Mouse (Mus musculus) cerebellum, adult 2 months (tissue): ENCODE data around the gene Psmd5. TPM values are rescaled to one million over a fixed set of nuclear protein-coding genes. Genes with fewer than 3 reads are reported as not detected.

Experiments used
- DNase-seq, 2 experiments: peaks; one replicate each; pipeline ENCODE4 v3.0.0; 2021
- H3K27ac ChIP-seq: fragments of 200-500 bp; 2 replicates; pipeline ENCODE4 v1.5.1; 2012; ENCODE audit warnings: low read length, control low read depth, inconsistent platforms; ENCODE audit not compliant: insufficient read depth
- H3K27me3 ChIP-seq: fragments of 200-500 bp; 2 replicates; pipeline ENCODE4 v1.6.1; 2012; ENCODE audit warnings: inconsistent platforms, mild to moderate bottlenecking, low read length, moderate library complexity; ENCODE audit not compliant: control insufficient read depth, insufficient read depth
- H3K4me1 ChIP-seq: fragments of 200-500 bp; 2 replicates; pipeline ENCODE4 v1.6.1; 2011; ENCODE audit warnings: low read length; ENCODE audit not compliant: control insufficient read depth, insufficient read depth
- H3K4me3 ChIP-seq: fragments of 200-500 bp; replicated peaks from 2 replicates; pipeline ENCODE3; 2011; ENCODE audit warnings: mild to moderate bottlenecking, low read depth, low read length, control low read depth; ENCODE audit not compliant: insufficient read depth
- CTCF ChIP-seq: fragments of 200-500 bp; IDR thresholded peaks from 2 replicates; pipeline ENCODE4 v1.5.1; 2011; ENCODE audit warnings: low read depth, mild to moderate bottlenecking, control low read depth, low read length, moderate library complexity, borderline replicate concordance; ENCODE audit not compliant: insufficient read depth
- POLR2A ChIP-seq: fragments of 200-500 bp; IDR thresholded peaks from 2 replicates; pipeline ENCODE4 v1.6.1; 2011; ENCODE audit warnings: low read length, control low read depth, borderline replicate concordance; ENCODE audit not compliant: insufficient read depth
- WGBS: fragments of 180-500 bp; shearing (Covaris S2); methylation state at CpG from one replicate; pipeline ENCODE4 v1.1.7; 2018; 5-methylcytosine and 5-hydroxymethylcytosine counted together
- polyA plus RNA-seq: library from polyadenylated mRNA; depleted of rRNA; stranded (reverse); fragments of >200 nt; gene quantifications from 2 replicates; pipeline ENCODE4 v1.2.3, GENCODE M21; 2012; rRNA removed

The Psmd5 gene
- polyA plus RNA-seq: 47.9 and 52.9 TPM in 2 replicates

GRCm38 (mm10) chr2:34874816-34875345 lies at the start of gene Psmd5:
Psmd5 (minus strand) TSS chr2:34874968.
- no peak for TF ChIP-seq POLR2A
- no peak for TF ChIP-seq CTCF
- H3K4me1 ChIP-seq: no peaks in the 10 kb centered on the region
- DNase-seq: no peak
- no peak within 1 kb of the TSS for H3K27ac ChIP-seq
- H3K4me3 ChIP-seq: no peak within 1 kb of the TSS
- no peaks in the 10 kb centered on the region; the same call in 1 of the 2 replicates for H3K27me3 ChIP-seq
- 26% methylated on average over 8 of the region's 8 CpGs for WGBS

GRCm38 (mm10) chr2:34922729-34923128 lies 48.0 kb upstream of the Psmd5 start:
- Histone ChIP-seq H3K4me3 (no peak overlapping the region), H3K4me1 (no peaks in the 10 kb centered on the region), H3K27ac (no peak overlapping the region), H3K27me3 (no peaks in the 10 kb centered on the region)
- TF ChIP-seq POLR2A (no peak), CTCF (no peak)
- WGBS: 33% methylated on average over 2 of the region's 2 CpGs
- DNase-seq: no peak

GRCm38 (mm10) chr2:34920144-34920543 lies 45.4 kb upstream of the Psmd5 start:
- Histone ChIP-seq H3K27me3 (no peaks in the 10 kb centered on the region), H3K4me3 (no peak overlapping the region), H3K4me1 (no peaks in the 10 kb centered on the region), H3K27ac (no peak overlapping the region)
- no peak for DNase-seq
- 49% methylated on average over 2 of the region's 2 CpGs for WGBS
- TF ChIP-seq POLR2A (no peak), CTCF (no peak)

- Histone ChIP-seq H3K27me3 (peaks cover 1% of the 10 kb centered on the region; the same call in 1 of the 2 replicates), H3K27ac (no peak overlapping the region), H3K4me1 (peaks cover 3% of the 10 kb centered on the region; the same call in 1 of the 2 replicates), H3K4me3 (no peak overlapping the region)
- 84% methylated on average over 2 of the region's 2 CpGs for WGBS
- DNase-seq: no peak
- TF ChIP-seq POLR2A: no peak
- no peak for TF ChIP-seq CTCF
These were observed 40.3 kb upstream of the Psmd5 start for GRCm38 (mm10) chr2:34915103-34915502.

GRCm38 (mm10) chr2:34914823-34915082 lies 40.0 kb upstream of the Psmd5 start:
- 25% methylated on average over 2 of the region's 2 CpGs for WGBS
- H3K27me3 ChIP-seq: peaks cover 1% of the 10 kb centered on the region; the same call in 1 of the 2 replicates
- H3K4me1 ChIP-seq: peaks cover 3% of the 10 kb centered on the region; the same call in 1 of the 2 replicates
- no peak overlapping the region for H3K4me3 ChIP-seq
- TF ChIP-seq POLR2A (no peak), CTCF (no peak)
- no peak overlapping the region for H3K27ac ChIP-seq
- DNase-seq: no peak

GRCm38 (mm10) chr2:34914069-34914822 lies 39.5 kb upstream of the Psmd5 start:
- Histone ChIP-seq H3K4me3 (peak overlapping the region; percentile 50), H3K27me3 (peaks cover 1% of the 10 kb centered on the region; the same call in 1 of the 2 replicates), H3K4me1 (peaks cover 3% of the 10 kb centered on the region; the same call in 1 of the 2 replicates), H3K27ac (no peak overlapping the region)
- TF ChIP-seq POLR2A (no peak), CTCF (no peak)
- DNase-seq: no peak
- WGBS: 7% methylated on average over 40 of the region's 50 CpGs

GRCm38 (mm10) chr2:34913218-34914068 lies 38.7 kb upstream of the Psmd5 start, which contains the start of gene Phf19:
Phf19 (minus strand) TSS chr2:34914026.
- Histone ChIP-seq H3K27ac (no peak within 1 kb of the TSS), H3K4me1 (peaks cover 3% of the 10 kb centered on the region; the same call in 1 of the 2 replicates), H3K4me3 (peak within 1 kb of the TSS; percentile 52), H3K27me3 (peaks cover 1% of the 10 kb centered on the region; the same call in 1 of the 2 replicates)
- DNase-seq: no peak
- WGBS: 2% methylated on average over 62 of the region's 64 CpGs
- TF ChIP-seq POLR2A: no peak

GRCm38 (mm10) chr2:34912613-34913012 lies 37.8 kb upstream of the Psmd5 start:
- no peak for DNase-seq
- peaks cover 1% of the 10 kb centered on the region; the same call in 1 of the 2 replicates for H3K27me3 ChIP-seq
- H3K4me1 ChIP-seq: peaks cover 3% of the 10 kb centered on the region; the same call in 1 of the 2 replicates
- H3K4me3 ChIP-seq: no peak overlapping the region
- 71% methylated on average over 7 of the region's 7 CpGs for WGBS
- H3K27ac ChIP-seq: no peak overlapping the region
- no peak for TF ChIP-seq POLR2A
- TF ChIP-seq CTCF: no peak
